Mouse (Mus musculus): ENCODE results near the gene Pkib.

DNA sequence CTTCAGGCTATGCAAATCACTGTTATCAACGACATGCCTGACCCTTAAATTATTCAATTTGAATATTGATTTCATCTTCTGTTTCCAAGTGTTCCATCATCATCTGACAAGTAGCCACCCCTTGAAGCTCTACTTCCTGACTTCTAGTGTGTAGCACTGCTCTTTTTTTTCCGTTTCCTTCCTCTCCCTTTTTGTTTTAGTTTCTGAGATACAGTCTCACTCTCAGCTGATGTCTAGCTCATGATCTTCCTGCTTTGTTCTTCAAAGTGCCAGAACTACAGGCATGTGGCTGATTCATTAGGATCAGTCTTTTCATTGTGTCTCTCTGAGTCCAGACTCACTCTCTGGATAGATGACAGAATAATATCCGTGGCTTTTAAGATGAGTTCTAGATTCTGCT, 128.9 kb downstream of the Pkib start:
- TF ChIP-seq POLR2A (IDR thresholded peaks at IDR 0.05; ENCODE audit: borderline replicate concordance, low read depth, low read length) (no peak), CTCF (IDR thresholded peaks at IDR 0.05; ENCODE audit: low read depth, low read length) (no peak)
